Mouse (Mus musculus): ENCODE results near the gene Gm8082.
"Not testable (repeated sequence)": the region's sequence is repeated elsewhere in the genome, so short reads cannot be mapped to it uniquely, and the experiment has no call there.

Gm8082 gene

DNA sequence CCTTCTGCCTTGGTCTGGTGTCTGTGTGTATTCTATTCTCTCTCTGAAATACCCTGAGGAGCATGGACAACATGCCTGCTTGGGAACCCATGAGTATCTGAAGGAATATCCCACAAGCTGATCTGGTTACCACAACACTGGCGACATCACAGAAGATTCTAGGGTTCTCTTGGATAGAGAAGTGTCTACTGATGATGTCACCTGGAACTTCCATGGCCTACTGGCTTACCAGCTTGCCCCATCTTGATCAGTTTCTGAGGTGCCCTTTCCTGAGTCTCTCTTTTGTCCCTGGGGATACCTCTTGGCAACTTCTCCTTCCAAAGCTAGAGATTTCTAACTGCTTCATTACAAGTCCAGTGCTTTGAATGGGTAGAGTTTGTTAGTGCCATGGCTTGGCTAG, at the start of gene Gm8082:
Gene Gm8082 (minus strand): TSS at position 101 of the 400 bp plus-strand sequence.
- DNase-seq: not testable (repeated sequence)

DNA sequence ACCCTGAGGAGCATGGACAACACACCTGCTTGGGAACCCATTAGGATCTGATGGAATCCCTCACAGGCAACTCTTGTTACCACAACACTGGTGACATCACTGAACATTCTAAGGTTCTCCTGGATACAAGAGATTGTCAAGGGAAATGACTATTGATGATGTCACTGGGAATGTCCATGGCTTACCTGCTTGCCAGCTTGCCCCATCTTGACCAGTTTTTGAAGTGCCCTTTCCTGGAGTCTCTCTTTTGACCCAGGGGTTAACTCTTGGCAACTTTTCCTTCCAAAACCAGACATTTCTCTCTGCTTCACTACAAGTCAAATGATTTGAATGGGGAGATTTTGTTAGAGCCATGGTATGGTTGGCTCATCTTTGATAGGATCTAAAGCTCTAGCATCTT, 22.1 kb upstream of the Gm8082 start, which contains the start of gene Gm10376:
Gene Gm10376 (minus strand): TSS at position 101 of the 400 bp plus-strand sequence.
- not testable (repeated sequence) for DNase-seq
